Mouse (Mus musculus): ENCODE data around the gene Slf2.

DNA sequence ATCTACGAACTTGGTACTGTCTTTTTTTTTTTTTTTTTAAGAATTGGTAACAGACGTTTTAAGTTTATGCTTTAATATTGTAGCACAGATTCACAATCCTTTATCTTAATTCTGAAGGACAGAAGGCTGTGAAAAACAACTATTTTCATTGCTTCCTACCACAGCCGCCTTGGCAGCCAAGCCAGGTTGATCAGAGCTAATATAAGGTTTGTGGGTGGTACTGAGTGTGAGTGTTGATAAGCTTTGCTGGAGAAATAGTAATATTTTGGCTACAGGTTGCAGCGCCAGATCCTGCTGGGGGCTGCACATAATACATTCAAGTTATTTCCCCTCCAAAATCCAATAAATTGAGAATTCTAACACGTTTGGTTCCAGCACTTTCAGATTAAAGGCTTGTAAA lies 1.1 kb downstream of the Slf2 start:
- TF ChIP-seq CTCF (IDR thresholded peaks at IDR 0.05; ENCODE audit: borderline replicate concordance, extremely low read depth, insufficient read depth, insufficient read length), result no peak
- TF ChIP-seq POLR2A (IDR thresholded peaks at IDR 0.05; ENCODE audit: borderline replicate concordance, extremely low read depth, insufficient read depth, insufficient read length, poor library complexity, severe bottlenecking), result no peak
